Mouse (Mus musculus) intestine, embryonic 15.5 days (tissue): ENCODE measurements around the gene Rgs17. TPM values are rescaled to one million over a fixed set of nuclear protein-coding genes. Genes with fewer than 3 reads are reported as not detected.
"Not testable (repeated sequence)": the region's sequence is repeated elsewhere in the genome, so short reads cannot be mapped to it uniquely, and the experiment has no call there.

Experiments
- ATAC-seq: fragments of 200-750 bp; cut with Nextera tagmentation; 2 replicates; pipeline ENCODE4 v1.8.0; 2017; ENCODE audit warnings: moderate TSS enrichment, moderate library complexity
- H3K27ac ChIP-seq: fragments of 300-500 bp; sonication (generic); 2 replicates; pipeline ENCODE4 v1.5.1; 2015; ENCODE audit warnings: mild to moderate bottlenecking, inconsistent platforms
- H3K27me3 ChIP-seq: fragments of 300-500 bp; sonication (generic); replicated peaks from 2 replicates; pipeline ENCODE4 v1.6.1; 2015; ENCODE audit warnings: inconsistent platforms
- H3K36me3 ChIP-seq: fragments of 300-500 bp; sonication (generic); 2 replicates; pipeline ENCODE4 v1.6.1; 2015; ENCODE audit warnings: inconsistent platforms
- H3K4me1 ChIP-seq: fragments of 300-500 bp; sonication (generic); replicated peaks from 2 replicates; pipeline ENCODE4 v1.6.1; 2015; ENCODE audit warnings: inconsistent platforms
- H3K4me2 ChIP-seq: fragments of 300-500 bp; sonication (generic); replicated peaks from 2 replicates; pipeline ENCODE4 v1.6.1; 2015; ENCODE audit warnings: mild to moderate bottlenecking, inconsistent platforms
- H3K4me3 ChIP-seq: fragments of 300-500 bp; sonication (generic); replicated peaks from 2 replicates; pipeline ENCODE4 v1.5.1; 2015; ENCODE audit warnings: inconsistent platforms
- H3K9ac ChIP-seq: fragments of 300-500 bp; sonication (generic); 2 replicates; pipeline ENCODE4 v1.6.1; 2015; ENCODE audit warnings: inconsistent platforms
- H3K9me3 ChIP-seq: fragments of 300-500 bp; sonication (generic); 2 replicates; pipeline ENCODE4 v1.6.1; 2016; ENCODE audit warnings: inconsistent platforms
- WGBS: fragments of 180-500 bp; shearing (Covaris S2); methylation state at CpG from one replicate; pipeline ENCODE4 v1.1.7; 2015; 5-methylcytosine and 5-hydroxymethylcytosine counted together
- polyA plus RNA-seq: library from polyadenylated mRNA; unstranded; fragments of >200 nt; fragmentation: Nextera tagmentation; extraction: Ambion mirVana; gene quantifications from 2 replicates; pipeline ENCODE4 v1.2.1, GENCODE M21; 2015

The Rgs17 gene
- 1.9 and 2.5 TPM in 2 replicates for polyA plus RNA-seq

DNA sequence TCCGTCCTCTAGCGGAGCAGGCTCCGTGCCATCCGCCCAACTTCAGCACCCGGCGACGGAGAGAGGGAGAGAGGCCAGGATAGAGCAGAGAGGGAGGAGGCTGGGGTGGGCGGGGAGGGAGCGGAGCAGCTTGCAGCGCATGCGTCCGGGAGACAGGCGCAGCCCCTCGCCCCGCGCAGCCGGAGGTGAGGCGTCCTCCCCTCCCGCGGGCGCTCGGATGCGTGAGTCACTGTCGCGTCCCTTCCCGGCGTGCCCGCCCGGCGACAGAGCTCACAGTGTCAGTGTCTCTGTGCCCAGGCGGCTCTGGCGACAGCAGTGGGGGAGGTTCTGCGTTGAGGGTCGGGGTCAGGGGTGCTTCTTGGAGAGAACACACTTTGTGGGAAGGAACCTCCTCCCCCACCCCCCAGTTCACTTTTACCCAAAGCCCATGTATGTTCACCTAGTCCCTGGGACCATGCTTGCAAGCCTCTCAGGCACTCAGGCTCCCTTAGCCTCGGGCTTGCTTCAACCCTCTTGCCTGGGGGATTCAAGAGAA is at the start of gene Rgs17:
Rgs17 (minus strand) TSS at position 107 of the 535 bp plus-strand sequence.
- Histone ChIP-seq H3K36me3 (no peaks in the 10 kb centered on the region), H3K9me3 (no peaks in the 10 kb centered on the region), H3K27me3 (peaks cover 5% of the 10 kb centered on the region; the same call in 1 of the 2 replicates), H3K27ac (no peak within 1 kb of the TSS), H3K4me3 (peak within 1 kb of the TSS; percentile 47), H3K4me1 (0 out of 2 replicates have a peak, but pooled peaks cover 3% of the 10 kb centered on the region), H3K9ac (peak within 1 kb of the TSS; percentile 30), H3K4me2 (peak within 1 kb of the TSS; percentile 93)
- under 1% methylated on average over 33 of the region's 35 CpGs for WGBS
- ATAC-seq, result peak; percentile 93

DNA sequence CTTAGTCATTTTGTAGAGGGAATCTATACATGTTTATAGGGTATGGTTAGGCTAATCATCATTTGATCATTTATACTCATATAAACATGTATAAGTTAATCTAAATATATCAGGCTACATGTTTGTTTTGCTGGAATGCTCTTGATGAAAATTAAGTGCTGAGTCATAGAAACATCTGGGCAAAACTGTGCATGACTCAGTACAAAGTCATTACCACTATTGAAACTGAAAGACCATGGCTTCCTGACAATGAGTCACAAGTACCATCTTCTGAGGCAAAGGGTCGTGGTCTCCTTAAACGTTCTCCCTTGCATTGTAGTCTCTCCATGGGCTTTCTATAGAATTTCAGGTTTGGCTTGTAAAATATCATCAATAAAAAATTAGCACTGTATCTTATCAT is 45.5 kb upstream of the Rgs17 start:
- Histone ChIP-seq H3K27me3 (no peaks in the 10 kb centered on the region), H3K4me2 (no peak overlapping the region), H3K9me3 (no peaks in the 10 kb centered on the region), H3K36me3 (no peaks in the 10 kb centered on the region), H3K9ac (no peak overlapping the region), H3K4me3 (no peak overlapping the region), H3K27ac (no peak overlapping the region), H3K4me1 (no peaks in the 10 kb centered on the region)
- WGBS, result 71% methylated on average over 2 of the region's 2 CpGs
- ATAC-seq, result no peak

GRCm38 (mm10) chr10:5953787-5954186 is 31.6 kb upstream of the Rgs17 start:
- not testable (repeated sequence) for H3K9ac ChIP-seq

GRCm38 (mm10) chr10:5924261-5924660 is 2.1 kb upstream of the Rgs17 start:
- peaks cover 5% of the 10 kb centered on the region; the same call in 1 of the 2 replicates for H3K27me3 ChIP-seq
- H3K9me3 ChIP-seq, result no peaks in the 10 kb centered on the region
- H3K27ac ChIP-seq, result no peak overlapping the region
- H3K4me1 ChIP-seq, result 0 out of 2 replicates have a peak, but pooled peaks cover 3% of the 10 kb centered on the region
- ATAC-seq, result no peak
- H3K4me3 ChIP-seq, result no peak overlapping the region
- H3K4me2 ChIP-seq, result no peak overlapping the region
- H3K9ac ChIP-seq, result no peak overlapping the region
- 84% methylated on average over 5 of the region's 5 CpGs for WGBS
- H3K36me3 ChIP-seq, result no peaks in the 10 kb centered on the region

More at GRCm38 (mm10) chr10:5953787-5954186, 31.6 kb upstream of the Rgs17 start:
- ATAC-seq, H3K27me3 ChIP-seq, H3K4me2 ChIP-seq, H3K4me3 ChIP-seq, H3K9me3 ChIP-seq, H3K27ac ChIP-seq, H3K36me3 ChIP-seq, H3K4me1 ChIP-seq: not testable (repeated sequence)

DNA sequence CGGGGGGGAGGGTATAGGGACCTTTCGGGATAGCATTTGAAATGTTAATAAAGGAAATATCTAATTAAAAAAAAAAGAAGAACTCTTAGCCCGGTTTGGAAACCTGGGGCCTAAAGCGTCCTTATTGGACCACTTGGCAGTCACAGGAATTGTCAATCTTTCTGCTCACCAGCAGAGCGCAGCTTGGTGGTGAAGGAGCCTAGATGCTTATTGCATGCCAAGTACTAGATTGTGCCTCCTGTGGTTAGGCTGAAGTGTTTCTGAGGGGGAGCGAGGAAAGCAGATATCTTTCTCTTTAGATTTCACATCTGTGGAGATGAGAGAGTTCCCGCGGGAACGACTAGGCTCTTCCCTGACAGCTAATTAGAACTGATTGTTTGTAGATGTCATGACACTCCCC is 896 bp upstream of the Rgs17 start:
- Histone ChIP-seq H3K9ac (no peak overlapping the region), H3K36me3 (no peaks in the 10 kb centered on the region), H3K4me1 (0 out of 2 replicates have a peak, but pooled peaks cover 3% of the 10 kb centered on the region), H3K4me3 (no peak overlapping the region), H3K27me3 (peaks cover 5% of the 10 kb centered on the region; the same call in 1 of the 2 replicates), H3K4me2 (no peak overlapping the region), H3K27ac (no peak overlapping the region), H3K9me3 (no peaks in the 10 kb centered on the region)
- no peak for ATAC-seq
- WGBS, result 26% methylated on average over 9 of the region's 9 CpGs

DNA sequence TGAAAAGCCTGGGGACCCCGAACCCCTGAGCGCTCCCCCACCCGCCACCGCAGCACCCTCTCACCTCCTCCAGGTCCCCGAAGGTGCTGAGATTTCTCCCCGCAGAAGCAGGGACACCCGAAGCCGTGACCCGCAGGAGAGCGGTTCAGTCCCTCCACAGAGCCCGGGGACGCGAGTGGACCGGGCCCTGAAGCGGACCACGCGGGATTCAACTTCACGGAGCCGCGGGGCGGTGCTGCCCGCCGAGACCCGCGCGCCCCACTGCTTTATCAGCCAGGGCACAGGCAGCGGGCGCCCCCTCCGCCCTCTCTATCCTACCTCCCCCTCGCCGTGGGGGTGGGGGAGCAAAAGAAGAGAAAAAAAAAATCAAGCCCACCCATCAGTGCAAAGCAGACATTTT is 429 bp downstream of the Rgs17 start:
- peak; percentile 37; the same call in 1 of the 2 replicates for ATAC-seq
- no peaks in the 10 kb centered on the region for H3K9me3 ChIP-seq
- 1% methylated on average over 31 of the region's 31 CpGs for WGBS
- peak overlapping the region; percentile 93 for H3K4me2 ChIP-seq
- H3K27me3 ChIP-seq, result peaks cover 5% of the 10 kb centered on the region; the same call in 1 of the 2 replicates
- peak overlapping the region; percentile 30 for H3K9ac ChIP-seq
- H3K4me1 ChIP-seq, result 0 out of 2 replicates have a peak, but pooled peaks cover 3% of the 10 kb centered on the region
- H3K27ac ChIP-seq, result no peak overlapping the region
- H3K36me3 ChIP-seq, result no peaks in the 10 kb centered on the region
- H3K4me3 ChIP-seq, result peak overlapping the region; percentile 47

DNA sequence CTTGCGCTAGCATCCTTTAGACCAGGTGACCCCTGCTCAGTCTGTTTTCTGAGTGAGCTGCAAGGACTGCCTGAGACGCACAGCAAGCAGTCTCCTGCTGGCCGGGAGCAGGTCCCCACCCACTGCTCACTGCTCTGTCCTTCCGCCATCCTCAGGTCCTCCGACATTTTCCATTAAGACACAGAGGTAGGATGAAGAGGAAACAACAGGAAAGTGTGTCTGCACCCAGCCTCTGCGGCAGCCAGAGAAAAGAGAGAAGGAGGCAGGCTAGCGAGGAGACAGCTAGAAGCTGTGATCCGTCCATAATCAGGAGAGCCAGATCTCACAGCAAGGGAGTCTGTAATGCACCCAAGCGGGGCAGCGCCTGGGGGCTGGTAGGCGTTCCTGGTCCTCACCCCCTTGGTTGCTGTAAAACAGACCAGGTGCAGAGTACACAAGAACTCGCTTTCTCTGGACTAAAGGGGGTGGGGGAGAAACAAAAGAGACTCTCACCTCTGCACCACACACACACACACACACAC is 1.1 kb downstream of the Rgs17 start:
- 2% methylated on average over 11 of the region's 12 CpGs for WGBS
- 0 out of 2 replicates have a peak overlapping the region, but pooled peaks have one; percentile 23 for H3K9ac ChIP-seq
- no peaks in the 10 kb centered on the region for H3K9me3 ChIP-seq
- peak overlapping the region; percentile 47 for H3K4me3 ChIP-seq
- 0 out of 2 replicates have a peak, but pooled peaks cover 3% of the 10 kb centered on the region for H3K4me1 ChIP-seq
- H3K27ac ChIP-seq, result no peak overlapping the region
- peaks cover 5% of the 10 kb centered on the region; the same call in 1 of the 2 replicates for H3K27me3 ChIP-seq
- no peaks in the 10 kb centered on the region for H3K36me3 ChIP-seq
- ATAC-seq, result peak; percentile 61
- peak overlapping the region; percentile 93 for H3K4me2 ChIP-seq

DNA sequence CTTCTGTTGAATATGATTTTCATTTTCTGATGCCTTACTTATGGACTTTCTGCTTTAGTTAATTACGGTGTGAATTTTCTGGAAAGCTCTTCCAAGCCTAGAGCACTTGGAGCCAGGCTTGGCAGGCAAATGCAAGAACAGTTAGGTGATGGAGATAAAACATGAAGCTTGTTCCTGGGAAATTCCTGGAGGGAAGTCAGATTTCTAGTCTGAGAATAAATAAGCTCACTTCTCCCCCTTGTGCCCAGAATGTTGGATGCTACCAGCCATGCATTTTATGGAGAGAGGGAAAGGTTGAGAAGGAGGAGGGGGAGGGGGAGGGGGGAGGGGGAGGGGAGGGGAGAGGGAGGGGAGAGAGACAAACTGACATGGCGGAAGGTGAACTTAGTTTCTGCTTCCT is 17.8 kb downstream of the Rgs17 start:
- no peak overlapping the region for H3K4me3 ChIP-seq
- H3K9ac ChIP-seq, result no peak overlapping the region
- no peaks in the 10 kb centered on the region for H3K27me3 ChIP-seq
- no peaks in the 10 kb centered on the region for H3K4me1 ChIP-seq
- H3K4me2 ChIP-seq, result no peak overlapping the region
- ATAC-seq, result no peak
- WGBS, result 92% methylated on average over 2 of the region's 2 CpGs
- H3K27ac ChIP-seq, result no peak overlapping the region
- no peaks in the 10 kb centered on the region for H3K9me3 ChIP-seq
- no peaks in the 10 kb centered on the region for H3K36me3 ChIP-seq

DNA sequence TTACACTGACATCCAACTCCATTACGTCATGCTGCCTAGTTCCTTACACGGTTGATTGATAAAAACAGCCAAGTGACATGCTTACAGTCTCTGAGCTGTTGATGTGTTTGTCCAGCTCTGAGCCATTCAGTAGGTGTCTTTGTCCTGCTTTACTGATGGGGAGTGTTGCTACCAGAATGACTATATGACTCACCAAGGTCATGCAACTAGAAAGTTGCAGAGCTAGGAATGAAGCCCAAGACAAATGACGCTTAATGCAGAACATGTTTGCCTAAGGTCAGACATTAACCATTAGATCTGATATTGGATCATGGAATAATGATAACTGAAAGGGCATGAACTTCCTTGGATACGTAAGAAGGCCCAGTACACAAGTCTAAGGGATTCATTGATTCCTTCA is 20.4 kb downstream of the Rgs17 start:
- peak; percentile 73 for ATAC-seq

GRCm38 (mm10) chr10:5900731-5901130 is 21.5 kb downstream of the Rgs17 start:
- Histone ChIP-seq H3K27ac (no peak overlapping the region), H3K9ac (no peak overlapping the region), H3K4me3 (no peak overlapping the region), H3K4me1 (no peaks in the 10 kb centered on the region), H3K4me2 (no peak overlapping the region), H3K27me3 (no peaks in the 10 kb centered on the region), H3K36me3 (no peaks in the 10 kb centered on the region), H3K9me3 (no peaks in the 10 kb centered on the region)
- no peak for ATAC-seq
- 47% methylated on average over 6 of the region's 6 CpGs for WGBS

More for the DNA sequence above, 20.4 kb downstream of the Rgs17 start:
- H3K4me3 ChIP-seq, result no peak overlapping the region
- no peaks in the 10 kb centered on the region for H3K27me3 ChIP-seq
- no peak overlapping the region for H3K9ac ChIP-seq
- 66% methylated on average over 4 of the region's 4 CpGs for WGBS
- H3K9me3 ChIP-seq, result no peaks in the 10 kb centered on the region
- H3K27ac ChIP-seq, result no peak overlapping the region
- no peaks in the 10 kb centered on the region for H3K36me3 ChIP-seq
- no peak overlapping the region for H3K4me2 ChIP-seq
- no peaks in the 10 kb centered on the region for H3K4me1 ChIP-seq

- H3K27ac ChIP-seq, result no peak overlapping the region
- H3K9me3 ChIP-seq, result no peaks in the 10 kb centered on the region
- H3K27me3 ChIP-seq, result no peaks in the 10 kb centered on the region
- H3K36me3 ChIP-seq, result no peaks in the 10 kb centered on the region
- H3K9ac ChIP-seq, result no peak overlapping the region
- H3K4me2 ChIP-seq, result no peak overlapping the region
- H3K4me3 ChIP-seq, result no peak overlapping the region
- ATAC-seq, result no peak
- no peaks in the 10 kb centered on the region for H3K4me1 ChIP-seq
- 59% methylated on average over 3 of the region's 3 CpGs for WGBS
These were observed 45.1 kb downstream of the Rgs17 start for GRCm38 (mm10) chr10:5877106-5877505.

GRCm38 (mm10) chr10:5871081-5871480 is 51.1 kb downstream of the Rgs17 start:
- no peak overlapping the region for H3K4me3 ChIP-seq
- H3K9ac ChIP-seq, result no peak overlapping the region
- H3K36me3 ChIP-seq, result no peaks in the 10 kb centered on the region
- no peak overlapping the region for H3K4me2 ChIP-seq
- H3K27me3 ChIP-seq, result no peaks in the 10 kb centered on the region
- H3K27ac ChIP-seq, result no peak overlapping the region
- 0 out of 2 replicates have a peak, but pooled peaks have one; percentile 23 for ATAC-seq
- no peaks in the 10 kb centered on the region for H3K9me3 ChIP-seq
- H3K4me1 ChIP-seq, result no peaks in the 10 kb centered on the region
- WGBS, result 37% methylated on average over 4 of the region's 4 CpGs
